Mouse (Mus musculus) right cerebral cortex, postnatal 14 days (tissue): ENCODE measurements around the gene Zfp961.
"Not testable (repeated sequence)": the region's sequence is repeated elsewhere in the genome, so short reads cannot be mapped to it uniquely, and the experiment has no call there.

Source experiments
- DNase-seq: peaks from one replicate; pipeline ENCODE4 v3.0.0; 2022

Zfp961 gene

GRCm38 (mm10) chr8:71964051-71964450, 13.2 kb downstream of the Zfp961 start:
- DNase-seq: no peak

DNA sequence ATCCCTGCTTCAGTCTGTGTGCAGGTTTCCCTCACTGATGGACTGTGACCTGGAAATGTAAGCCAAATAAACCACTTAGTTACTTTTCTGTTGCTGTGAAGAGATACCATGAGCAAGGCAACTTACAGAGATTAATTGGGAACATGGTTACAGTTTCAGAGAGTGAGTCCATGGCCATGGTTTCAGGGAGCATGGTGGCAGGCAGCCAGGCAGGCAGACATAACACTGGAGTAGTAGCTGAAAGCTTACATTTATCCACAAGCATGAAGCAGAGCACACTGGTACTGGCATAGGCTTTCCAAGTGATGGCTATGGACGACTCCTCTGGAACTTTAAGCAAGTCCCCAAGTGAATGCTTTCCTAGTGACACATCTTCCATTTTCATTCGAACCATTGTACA, 14.3 kb downstream of the Zfp961 start:
- no peak for DNase-seq

DNA sequence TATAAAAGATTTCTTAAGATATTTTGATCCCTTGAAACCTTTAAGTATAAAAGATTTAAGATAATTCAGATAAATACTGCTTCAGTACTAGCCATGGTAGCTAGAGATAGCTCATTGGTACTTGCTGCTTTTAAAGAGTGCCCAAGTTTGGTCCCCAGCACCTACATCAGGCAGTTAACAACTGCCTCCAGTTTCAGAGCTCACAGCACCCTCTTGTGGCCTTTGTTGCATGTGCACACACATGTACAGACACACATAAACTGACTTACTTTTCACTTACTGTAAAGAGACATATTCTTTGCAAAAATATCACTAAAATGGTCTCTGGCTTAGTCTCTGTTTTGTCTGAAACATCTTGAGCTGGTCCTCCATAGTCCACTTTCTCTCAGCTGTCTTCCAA, 15.6 kb downstream of the Zfp961 start:
- DNase-seq: no peak

DNA sequence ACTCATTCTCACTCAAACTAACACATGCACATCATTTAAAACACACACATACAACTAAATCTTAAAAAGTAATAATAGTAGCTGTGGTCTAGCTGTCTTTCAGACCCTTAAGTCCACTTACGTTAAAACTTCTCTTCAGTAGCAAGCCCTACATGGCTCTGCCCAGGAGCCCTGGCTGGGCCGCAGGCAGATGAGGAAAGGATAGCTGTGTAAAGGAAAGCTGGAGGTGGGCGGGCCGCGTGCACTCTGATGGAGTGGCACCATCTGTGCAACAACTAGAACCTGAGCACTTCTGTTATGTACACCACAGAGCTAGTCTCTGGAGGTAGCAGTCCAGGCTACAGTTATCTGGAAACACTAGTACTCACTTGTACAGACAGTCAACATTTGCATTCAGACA, 16.4 kb downstream of the Zfp961 start:
- no peak for DNase-seq

GRCm38 (mm10) chr8:71968100-71968499, 17.3 kb downstream of the Zfp961 start:
- no peak for DNase-seq

- no peak for DNase-seq
These were observed 17.8 kb downstream of the Zfp961 start for GRCm38 (mm10) chr8:71968636-71969035.

- DNase-seq: no peak
These were observed 21.1 kb downstream of the Zfp961 start for GRCm38 (mm10) chr8:71971945-71972344.

DNA sequence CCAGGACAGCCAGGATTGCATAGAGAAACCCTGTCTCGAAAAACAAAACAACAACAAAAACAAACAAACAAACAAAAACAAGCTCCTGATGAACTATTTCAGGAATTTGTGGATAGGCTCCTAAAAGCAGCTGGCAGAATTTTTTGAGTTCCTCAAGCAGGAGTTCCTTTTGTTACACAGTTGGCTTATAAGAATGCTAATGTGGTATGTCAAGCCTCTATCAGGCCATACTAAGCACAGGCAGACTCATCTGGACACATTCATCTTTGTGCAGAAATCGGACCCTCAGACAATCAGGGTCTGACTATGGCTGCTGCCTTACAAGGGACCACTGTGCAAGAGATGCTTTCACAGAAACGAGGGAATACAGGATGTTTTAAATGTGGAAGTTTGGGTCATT, 23.4 kb downstream of the Zfp961 start:
- DNase-seq: no peak

GRCm38 (mm10) chr8:71981032-71981431, 30.2 kb downstream of the Zfp961 start:
- no peak for DNase-seq

- DNase-seq: no peak
These were observed 30.6 kb downstream of the Zfp961 start for GRCm38 (mm10) chr8:71981456-71981855.

DNA sequence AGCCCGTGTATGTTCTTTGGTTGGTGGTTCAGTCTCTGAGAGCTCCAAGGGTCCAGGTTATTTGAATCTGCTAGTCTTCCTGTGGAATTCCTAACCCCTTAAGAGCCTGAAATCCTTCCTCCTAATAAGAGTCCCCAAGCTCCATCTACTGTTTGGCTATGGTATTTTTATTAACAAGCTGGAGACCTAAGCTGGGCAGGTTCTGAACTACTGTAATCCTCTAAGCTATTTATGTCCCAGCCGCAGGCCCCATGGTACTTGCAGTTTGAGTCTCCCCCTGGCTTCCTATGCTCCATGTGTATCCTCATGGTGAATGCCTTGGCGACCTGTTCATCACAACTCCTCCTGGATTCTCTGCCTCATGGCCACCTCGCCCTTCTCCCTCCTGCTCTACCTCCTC, 33.8 kb downstream of the Zfp961 start:
- no peak for DNase-seq

DNA sequence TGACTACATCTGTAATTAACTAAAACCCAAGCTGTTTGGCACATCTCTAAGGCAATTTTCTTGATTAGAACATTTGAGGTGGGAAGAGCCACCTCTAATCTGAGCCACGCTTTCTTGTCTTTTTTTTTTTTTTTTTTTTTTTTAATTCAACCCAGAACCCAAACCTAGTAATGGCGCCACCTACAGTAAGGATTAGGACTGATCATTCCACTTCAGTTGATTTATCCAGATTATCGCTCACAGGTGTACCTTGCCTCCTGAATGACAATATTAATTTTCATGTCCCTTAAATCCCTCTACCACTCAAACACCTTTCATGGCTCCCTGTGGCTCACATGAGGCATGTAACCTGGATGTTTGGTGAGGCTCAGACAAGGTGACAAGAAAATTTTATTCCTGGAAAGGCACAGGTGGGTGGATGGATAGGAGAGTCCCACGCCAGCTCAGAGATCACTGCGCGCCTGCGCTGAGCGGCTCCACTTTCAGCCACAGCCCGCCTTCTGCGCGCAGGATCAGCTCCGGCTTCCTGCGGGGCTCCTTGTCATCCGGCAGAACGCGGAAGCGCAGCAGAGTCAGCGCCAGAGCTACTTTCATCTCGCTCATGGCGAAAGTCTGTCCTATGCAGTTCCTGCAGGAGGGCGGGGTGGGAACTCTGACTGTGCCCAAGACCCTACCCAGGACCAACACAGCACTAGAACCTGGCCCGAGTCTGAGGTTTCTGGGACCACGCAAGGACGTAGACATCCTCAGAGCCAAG, 37.5 kb downstream of the Zfp961 start:
- DNase-seq: peak; percentile 72

GRCm38 (mm10) chr8:71988867-71989599, 38.2 kb downstream of the Zfp961 start:
- DNase-seq: no peak

GRCm38 (mm10) chr8:71999434-71999833, 48.6 kb downstream of the Zfp961 start:
- no peak for DNase-seq

DNA sequence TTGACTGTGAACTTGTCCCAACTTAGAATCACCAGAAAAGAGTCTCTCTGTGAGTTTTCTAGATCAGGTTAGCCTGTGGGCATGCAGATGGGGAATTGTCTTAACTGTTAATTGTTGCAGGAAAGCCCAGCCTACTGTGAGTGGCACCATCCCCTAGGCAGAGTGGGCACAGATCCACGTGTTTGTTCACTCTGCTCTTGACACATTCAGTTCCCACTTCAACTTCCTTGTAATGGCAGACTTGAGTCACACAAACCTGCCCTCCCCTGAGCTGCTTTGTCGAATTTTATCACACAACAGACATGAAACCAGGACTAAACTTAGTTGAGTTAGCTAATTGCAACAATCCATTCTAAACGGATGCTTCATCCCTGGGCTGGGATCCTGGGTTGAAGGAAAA, 49.4 kb downstream of the Zfp961 start:
- DNase-seq: no peak

DNA sequence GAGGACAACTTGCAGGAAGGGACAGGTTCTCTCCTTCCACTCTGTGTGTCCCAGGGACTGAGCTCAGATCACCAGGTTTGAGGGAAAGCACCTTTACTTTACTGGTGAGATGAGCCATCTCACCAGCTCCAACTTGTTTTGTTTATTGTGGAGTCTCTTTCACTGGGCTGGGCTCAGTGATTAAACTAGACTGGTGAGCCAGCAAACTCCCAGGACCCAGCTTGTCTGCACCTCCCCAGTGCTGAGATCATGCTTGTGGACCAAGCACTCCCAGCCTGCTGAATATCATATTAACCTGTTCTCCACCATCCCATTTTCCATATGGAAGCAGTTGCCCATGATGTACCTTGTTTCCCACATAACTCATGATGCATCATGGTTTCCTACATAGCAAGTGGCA, 52.1 kb downstream of the Zfp961 start:
- DNase-seq: no peak

DNA sequence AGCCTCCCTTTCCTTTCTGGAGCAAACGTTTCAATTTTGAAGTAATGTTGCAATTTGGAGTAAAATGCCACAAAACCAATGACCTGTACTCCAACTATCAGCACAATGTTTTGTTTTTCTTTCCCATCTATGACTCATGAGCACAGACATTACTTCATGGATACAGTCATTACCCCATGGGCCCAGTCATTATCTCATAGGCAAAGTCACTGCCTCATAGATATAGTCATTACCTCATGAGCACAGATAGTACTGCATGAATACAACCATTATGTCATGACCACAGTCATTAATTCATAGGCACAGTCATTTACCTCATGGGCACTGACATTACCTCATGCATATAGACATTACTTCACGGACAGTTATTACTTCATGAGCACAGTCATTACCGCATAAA, 55.1 kb downstream of the Zfp961 start:
- DNase-seq: no peak

DNA sequence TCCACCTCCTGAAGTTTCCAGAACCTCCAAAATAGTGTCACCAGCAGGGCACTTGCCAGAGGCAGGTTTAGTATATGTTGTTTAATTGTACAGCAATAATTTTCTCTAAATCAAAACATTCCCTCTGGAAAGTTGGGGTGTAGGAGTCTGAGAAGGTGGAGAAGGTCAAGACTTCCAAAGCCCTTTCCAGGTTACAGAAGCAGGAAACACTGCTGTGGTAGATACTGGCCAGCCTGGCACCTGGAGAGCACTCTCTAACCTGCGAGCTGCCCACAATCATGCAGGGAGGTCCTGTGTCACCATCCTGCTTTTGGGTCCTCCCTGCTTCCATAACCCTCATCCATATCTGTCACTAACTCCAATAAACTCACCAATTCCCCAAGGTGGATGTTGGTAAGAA, 55.9 kb downstream of the Zfp961 start:
- no peak for DNase-seq

GRCm38 (mm10) chr8:72008134-72008641, 57.4 kb downstream of the Zfp961 start:
- DNase-seq: no peak

- no peak for DNase-seq
These were observed 58.6 kb downstream of the Zfp961 start, which contains the start of gene Cyp4f18 for GRCm38 (mm10) chr8:72009473-72009872. Gene Cyp4f18, minus strand, starts transcription at chr8:72009626.

DNA sequence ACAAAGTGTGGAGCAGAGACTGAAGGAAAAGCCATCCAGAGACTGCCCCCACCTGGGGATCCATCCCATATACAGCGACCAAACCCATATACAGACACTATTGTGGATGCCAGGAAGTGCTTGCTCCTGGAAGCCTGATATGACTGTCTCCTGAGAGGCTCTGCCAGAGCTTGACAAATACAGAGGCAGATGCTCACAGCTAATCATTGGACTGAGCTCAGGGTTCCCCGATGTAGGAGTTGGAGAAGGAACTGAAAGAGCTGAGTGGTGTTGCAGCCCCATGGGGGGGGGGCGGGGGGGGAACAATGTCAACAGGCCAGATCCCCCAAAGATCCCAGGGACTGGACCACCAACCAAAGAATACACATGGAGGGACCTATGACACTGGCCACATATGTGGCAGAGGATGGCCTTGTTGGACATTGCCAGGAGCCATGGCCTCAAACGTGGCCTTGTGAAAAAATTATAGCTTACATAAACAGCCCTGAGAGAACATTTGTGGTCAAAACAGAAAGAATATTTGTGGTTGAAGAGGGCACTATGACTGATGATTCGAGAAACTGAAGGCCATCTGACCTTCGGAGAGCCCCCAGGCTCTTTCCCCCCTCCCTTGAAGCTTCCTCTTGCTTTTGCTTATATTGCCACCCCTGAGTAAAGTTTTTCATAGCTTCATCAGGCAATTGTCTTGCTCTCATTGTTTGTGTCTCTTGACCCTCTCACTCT, 62.8 kb downstream of the Zfp961 start:
- DNase-seq: not testable (repeated sequence)

GRCm38 (mm10) chr8:72017339-72017738, 66.5 kb downstream of the Zfp961 start:
- DNase-seq: not testable (repeated sequence)

- DNase-seq: peak; percentile 53
These were observed 67.3 kb downstream of the Zfp961 start for GRCm38 (mm10) chr8:72018141-72018540.
